ENCODE assay signal across 8 mouse cellular contexts in the genomic region with DNA sequence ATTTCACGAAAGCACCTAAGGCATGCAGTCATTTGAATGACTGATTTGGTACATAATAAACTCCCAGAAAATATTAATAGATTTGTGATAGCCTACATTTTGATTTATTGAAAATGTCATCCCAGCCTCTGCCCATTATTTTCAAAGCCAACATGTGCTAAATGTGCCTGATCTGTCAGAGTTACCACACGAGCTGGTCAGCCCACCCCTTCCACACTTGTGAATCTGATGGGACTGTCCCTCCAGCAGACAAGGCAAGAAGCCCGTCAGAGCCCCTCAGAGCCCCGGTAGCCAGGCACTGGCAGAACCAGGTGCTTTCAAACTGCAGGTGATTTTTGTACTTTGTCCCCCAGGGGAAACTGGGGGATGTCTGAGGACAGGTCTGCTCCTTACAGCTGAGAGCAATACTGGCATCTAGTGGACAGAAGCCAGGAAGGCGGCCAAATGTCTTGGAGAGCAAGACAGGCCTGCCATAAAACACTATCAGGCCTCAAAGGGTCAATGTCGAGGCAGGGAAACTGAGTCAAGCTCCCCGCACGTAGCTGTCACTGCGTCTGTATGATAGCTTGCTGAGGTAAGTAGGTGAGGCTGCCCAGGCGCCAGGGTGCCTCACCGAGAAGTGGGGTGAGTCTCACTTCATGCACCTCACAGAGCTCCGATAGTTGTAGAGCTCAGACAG.
DNase-seq lines count a peak whose midpoint lies in the region; ATAC-seq and TF ChIP-seq lines count a peak whose summit lies in the region.

No protein-coding gene starts in this region.

- H3K4me3 ChIP-seq in liver, embryonic 14.5 days (ENCODE audit: insufficient read depth in 1 of 2, low read depth in 2 of 2, low read length in 2 of 2), result no peak overlapping the region
- H3K4me3 ChIP-seq in liver, embryonic 12.5 days, result no peak overlapping the region
- H3K4me3 ChIP-seq in forebrain, embryonic 14.5 days (ENCODE audit: low read depth, low read length), result no peak overlapping the region

- 40% methylated on average over 12 of the region's 12 CpGs for WGBS in liver, embryonic 14.5 days (ENCODE audit: insufficient replicate concordance)
- 47% methylated on average over 12 of the region's 12 CpGs for WGBS in liver, embryonic 12.5 days (ENCODE audit: insufficient replicate concordance)
- WGBS in forebrain, embryonic 14.5 days, result 47% methylated on average over 12 of the region's 12 CpGs

- no peaks in the 10 kb centered on the region for H3K4me1 ChIP-seq in liver, embryonic 14.5 days (replicated peaks; ENCODE audit: control insufficient read depth in 2 of 2, insufficient read depth in 2 of 2, low read length in 1 of 2)
- no peaks in the 10 kb centered on the region for H3K4me1 ChIP-seq in liver, embryonic 12.5 days
- H3K4me1 ChIP-seq in forebrain, embryonic 14.5 days (ENCODE audit: control insufficient read depth, insufficient read depth, low read length), result peaks cover 5% of the 10 kb centered on the region; the same call in 1 of the 2 replicates

- no peaks in the 10 kb centered on the region; the same call in 1 of the 2 replicates for H3K27me3 ChIP-seq in liver, embryonic 14.5 days (ENCODE audit: control insufficient read depth, insufficient read depth, low read length)
- H3K27me3 ChIP-seq in liver, embryonic 12.5 days (replicated peaks), result peaks cover 30% of the 10 kb centered on the region
- H3K27me3 ChIP-seq in forebrain, embryonic 14.5 days (replicated peaks; ENCODE audit: control insufficient read depth, insufficient read depth, low read length), result no peaks in the 10 kb centered on the region

- no peak for ATAC-seq in liver, embryonic 14.5 days (ENCODE audit: insufficient read depth)
- no peak for ATAC-seq in liver, embryonic 12.5 days
- 0 out of 2 replicates have a peak, but pooled peaks have one; percentile 20 for ATAC-seq in forebrain, embryonic 14.5 days
- ATAC-seq in megakaryocyte, adult 5-6 weeks (ENCODE audit: poor library complexity, severe bottlenecking), result no peak

- no peaks in the 10 kb centered on the region for H3K9me3 ChIP-seq in liver, embryonic 14.5 days (ENCODE audit: control insufficient read depth, low read length)
- H3K9me3 ChIP-seq in liver, embryonic 12.5 days (replicated peaks), result no peaks in the 10 kb centered on the region
- no peaks in the 10 kb centered on the region for H3K9me3 ChIP-seq in forebrain, embryonic 14.5 days (replicated peaks; ENCODE audit: control insufficient read depth, low read length)

- no peak overlapping the region for H3K4me2 ChIP-seq in liver, embryonic 14.5 days (ENCODE audit: low read depth)
- H3K4me2 ChIP-seq in liver, embryonic 12.5 days, result no peak overlapping the region
- H3K4me2 ChIP-seq in forebrain, embryonic 14.5 days (ENCODE audit: low read length), result no peak overlapping the region

- H3K27ac ChIP-seq in liver, embryonic 14.5 days, result no peak overlapping the region
- H3K27ac ChIP-seq in liver, embryonic 12.5 days, result no peak overlapping the region
- H3K27ac ChIP-seq in forebrain, embryonic 14.5 days (ENCODE audit: low read depth, low read length), result no peak overlapping the region

- TF ChIP-seq EP300 in liver, embryonic 14.5 days (IDR thresholded peaks at IDR 0.05; ENCODE audit: low read depth), result no peak

- H3K9ac ChIP-seq in liver, embryonic 14.5 days (replicated peaks), result no peak overlapping the region
- H3K9ac ChIP-seq in liver, embryonic 12.5 days, result no peak overlapping the region
- H3K9ac ChIP-seq in forebrain, embryonic 14.5 days (ENCODE audit: low read length), result no peak overlapping the region

- no peak for DNase-seq in liver, embryonic 14.5 days (ENCODE audit: low read depth in 3 of 3, low spot score in 3 of 3)
- DNase-seq in brain, adult 2 months (ENCODE audit: low read depth, low spot score), result peak; percentile 84
- peak; percentile 76 for DNase-seq in forebrain, embryonic 14.5 days (ENCODE audit: low spot score)
- DNase-seq in kidney, postnatal 10 days, result peak; percentile 65
- peak; percentile 70 for DNase-seq in retina, postnatal 1 day
- DNase-seq in Muller cell, postnatal 12 days (ENCODE audit: inconsistent ontology term), result no peak

- peak; percentile 36 for TF ChIP-seq CTCF in liver, embryonic 14.5 days (IDR thresholded peaks at IDR 0.05; ENCODE audit: low read depth)

- no peaks in the 10 kb centered on the region for H3K36me3 ChIP-seq in liver, embryonic 14.5 days (replicated peaks; ENCODE audit: control insufficient read depth, insufficient read depth, low read depth)
- no peaks in the 10 kb centered on the region for H3K36me3 ChIP-seq in liver, embryonic 12.5 days
- H3K36me3 ChIP-seq in forebrain, embryonic 14.5 days (ENCODE audit: control insufficient read depth, insufficient read depth, low read length), result no peaks in the 10 kb centered on the region

Comparison
In these comparisons a context has a peak if more than half of its experiments do, and no peak if none do; other contexts are left out.
1. DNase-seq: peak in brain, adult 2 months (single experiment), forebrain, embryonic 14.5 days (single experiment), kidney, postnatal 10 days (single experiment) and retina, postnatal 1 day (single experiment); none in liver, embryonic 14.5 days (0 of 3) and Muller cell, postnatal 12 days (single experiment).